Mouse (Mus musculus) gastrocnemius, postnatal 25 days (tissue): Measurements from ENCODE around the gene Cacnb4. TPM values are rescaled to one million over a fixed set of nuclear protein-coding genes. Genes with fewer than 3 reads are reported as not detected.

ENCODE experiments used
- DNase-seq: peaks from one replicate; pipeline ENCODE4 v3.0.0; 2022
- total RNA-seq, 2 experiments: library from RNA; stranded (reverse); gene quantifications; 1 replicate in 1 of 2; 2 replicates in 1 of 2; pipeline ENCODE4 v1.2.3; 2021

Gene Cacnb4
- total RNA-seq, 2 experiments from 2014 or later, result 0.15 to 0.19 TPM

DNA sequence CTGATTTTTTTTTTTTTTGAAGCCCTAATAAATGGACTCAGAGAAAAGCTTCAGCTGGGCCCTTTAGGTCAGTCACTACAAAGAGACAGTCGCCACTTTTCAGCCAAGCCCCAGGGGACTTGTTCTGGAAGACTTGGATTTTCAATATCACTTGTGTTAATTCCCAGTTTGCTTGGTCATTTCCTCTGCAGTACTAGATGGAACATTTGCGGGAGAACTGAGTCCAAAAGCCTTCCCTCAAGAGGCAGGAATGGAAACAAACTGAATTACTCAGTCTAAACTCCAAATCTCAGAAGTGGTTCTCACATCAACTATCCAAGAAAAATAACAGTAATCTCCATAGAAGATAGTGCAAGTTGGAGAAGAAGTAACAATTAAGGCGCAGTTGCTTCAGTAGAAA, 109.2 kb downstream of the Cacnb4 start:
- no peak for DNase-seq

DNA sequence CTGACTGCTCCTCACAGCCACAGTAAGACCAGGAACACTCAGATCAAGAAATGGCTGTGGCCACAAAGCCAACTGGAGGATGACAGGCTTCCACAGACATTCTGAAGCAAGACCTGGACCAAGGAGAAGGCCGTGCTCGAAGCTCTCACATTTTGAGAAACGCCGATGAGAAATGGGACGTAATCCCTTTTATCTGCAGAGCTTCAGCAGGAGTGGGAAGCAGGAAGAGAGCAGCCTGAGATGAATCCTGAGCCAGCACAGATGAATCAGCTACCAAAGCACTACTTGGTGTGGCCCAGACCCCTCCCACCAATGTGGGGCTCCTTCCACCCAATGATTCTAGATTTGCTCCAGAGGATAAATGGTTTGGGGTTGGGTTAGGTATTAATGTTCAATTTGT, 113.4 kb downstream of the Cacnb4 start:
- no peak for DNase-seq

DNA sequence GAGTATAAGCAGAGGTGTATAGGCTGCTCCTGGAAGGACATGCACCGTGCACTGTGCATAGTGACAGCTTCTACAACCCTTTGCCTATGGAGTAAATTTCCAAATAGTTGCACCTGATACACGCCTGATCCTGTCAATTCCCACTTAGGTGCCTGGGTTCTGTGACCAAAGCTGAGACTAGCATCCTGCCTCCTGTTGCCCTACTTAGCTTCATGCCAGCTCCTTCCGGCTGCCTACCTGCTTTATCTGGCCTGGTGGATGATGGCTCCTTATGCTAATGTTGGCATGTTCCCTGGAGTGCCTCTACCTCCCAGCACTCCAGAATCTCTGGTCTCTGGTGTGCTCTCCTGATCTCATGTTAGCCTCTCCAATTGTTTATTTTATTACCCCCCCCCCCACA, 114.3 kb downstream of the Cacnb4 start:
- DNase-seq, result no peak

DNA sequence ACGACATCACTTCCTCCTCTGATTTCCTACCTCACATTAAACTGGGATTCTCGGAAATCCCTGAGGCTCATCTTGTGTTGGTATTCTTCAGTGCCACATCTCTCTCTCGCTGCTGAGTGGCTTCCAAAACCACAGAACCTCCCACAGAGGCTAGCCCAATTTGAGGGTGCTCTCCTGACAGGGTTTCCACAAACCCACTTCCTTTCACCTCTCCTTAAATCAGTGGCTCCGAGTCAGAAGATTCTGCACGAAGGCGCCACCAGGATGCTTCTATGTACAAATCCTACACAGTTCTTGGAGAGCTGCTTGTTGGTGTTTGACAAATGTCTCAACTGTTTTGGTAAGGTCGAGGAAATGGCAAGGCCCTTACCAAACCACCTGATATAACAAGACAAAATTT, 115.5 kb downstream of the Cacnb4 start:
- no peak for DNase-seq

DNA sequence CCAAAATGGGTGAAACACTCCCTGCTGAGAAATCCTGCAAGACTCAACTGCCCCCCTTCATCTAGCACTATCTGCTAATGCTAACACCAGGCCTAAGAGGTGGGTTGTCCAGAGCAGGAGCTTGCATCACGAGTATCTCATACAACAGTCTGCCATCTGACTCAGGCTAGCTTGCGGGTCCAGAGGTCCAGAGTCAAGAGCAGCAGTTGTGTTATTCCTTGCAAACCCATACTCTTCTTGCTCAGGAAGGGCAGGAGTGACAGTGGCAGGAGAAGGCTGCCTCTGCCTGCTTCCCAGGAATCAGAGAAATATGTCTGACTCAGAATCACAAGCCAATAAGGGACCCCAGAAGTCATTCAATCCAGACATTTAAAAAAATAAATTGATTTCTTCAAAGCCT, 116.4 kb downstream of the Cacnb4 start:
- no peak for DNase-seq

GRCm38 (mm10) chr2:52558411-52558810, 118.2 kb downstream of the Cacnb4 start:
- DNase-seq, result peak; percentile 19

DNA sequence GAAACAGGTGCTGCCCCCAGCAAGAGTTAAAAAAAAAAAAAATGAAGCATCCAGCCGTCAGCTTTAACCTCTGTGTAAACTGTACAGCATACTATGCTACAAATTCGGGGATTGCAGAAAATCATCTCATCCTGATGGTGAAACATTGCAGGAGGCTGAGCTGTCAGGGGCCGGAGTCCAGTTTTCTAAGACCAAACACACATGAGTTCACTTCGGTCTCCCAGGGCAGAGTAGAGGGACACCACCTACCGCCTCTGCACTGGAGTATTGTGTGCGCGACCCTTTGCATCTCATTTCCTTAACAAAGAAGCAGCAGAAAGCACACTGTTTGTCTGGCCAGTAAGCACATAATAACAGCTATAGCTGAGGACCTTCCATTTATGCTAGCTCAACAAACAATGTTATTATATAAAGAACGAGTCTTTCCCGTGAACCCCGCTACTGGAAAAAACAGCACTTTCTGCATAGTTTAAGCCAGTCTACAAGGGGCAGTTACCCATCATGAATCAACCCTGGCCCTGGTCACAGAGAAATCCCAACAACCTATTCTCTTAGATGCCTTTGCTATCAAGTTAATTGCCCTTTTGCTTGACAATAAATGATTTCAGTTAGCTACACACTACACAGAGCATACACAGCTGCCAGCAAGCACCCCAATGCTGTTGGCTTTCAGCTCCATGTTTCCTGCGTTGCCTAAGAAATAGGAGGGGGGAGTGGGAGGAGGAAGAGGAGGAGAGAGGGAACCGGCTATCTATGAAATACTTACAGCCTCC, 118.9 kb downstream of the Cacnb4 start:
- DNase-seq, result no peak

DNA sequence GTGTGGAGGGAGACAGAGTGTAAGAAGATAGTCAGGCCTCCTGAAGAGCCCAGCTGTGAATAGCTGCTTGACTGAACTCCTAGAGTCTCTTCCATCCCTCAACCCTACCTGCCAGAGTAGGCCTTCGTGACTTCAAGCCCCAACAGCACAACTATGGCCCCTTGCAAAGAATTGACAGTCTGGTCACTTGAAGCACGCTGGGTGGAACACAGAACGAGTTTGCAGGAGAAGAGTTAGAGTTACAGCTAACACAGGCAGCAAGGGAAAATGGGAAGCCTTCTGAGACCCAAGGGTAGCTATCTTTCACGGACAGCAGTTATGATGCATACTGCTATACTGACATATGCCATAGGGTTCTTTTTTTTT, 119.7 kb downstream of the Cacnb4 start:
- no peak for DNase-seq

- no peak for DNase-seq
These were observed 120.2 kb downstream of the Cacnb4 start for GRCm38 (mm10) chr2:52556298-52556960.

- no peak for DNase-seq
These were observed 128.2 kb downstream of the Cacnb4 start for GRCm38 (mm10) chr2:52548401-52548800.

DNA sequence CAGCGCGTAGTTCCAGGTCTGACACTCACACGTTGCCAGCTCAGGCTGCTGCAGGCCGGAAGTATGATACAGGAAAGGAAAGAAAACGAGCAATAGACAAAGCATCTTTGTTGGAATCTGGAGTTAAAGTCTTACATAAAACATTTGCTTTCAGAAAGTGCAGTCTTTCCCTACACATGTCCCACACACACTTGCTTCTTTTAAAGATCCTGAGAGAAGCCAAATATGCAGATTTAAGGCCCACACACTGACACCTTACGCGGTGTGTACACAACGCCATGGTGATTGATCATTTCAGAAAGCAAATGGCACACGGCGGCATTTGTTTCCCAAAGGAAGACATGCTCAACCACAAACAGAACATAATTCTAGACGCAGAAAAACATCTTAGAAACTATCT, 129.3 kb downstream of the Cacnb4 start:
- DNase-seq, result no peak

GRCm38 (mm10) chr2:52544527-52544926, 132.1 kb downstream of the Cacnb4 start:
- DNase-seq, result no peak

- no peak for DNase-seq
These were observed 135.6 kb downstream of the Cacnb4 start for GRCm38 (mm10) chr2:52541068-52541467.

GRCm38 (mm10) chr2:52539318-52539717, 137.3 kb downstream of the Cacnb4 start:
- DNase-seq, result no peak

- DNase-seq, result peak; percentile 30
These were observed 139.0 kb downstream of the Cacnb4 start for GRCm38 (mm10) chr2:52537645-52538044.

DNA sequence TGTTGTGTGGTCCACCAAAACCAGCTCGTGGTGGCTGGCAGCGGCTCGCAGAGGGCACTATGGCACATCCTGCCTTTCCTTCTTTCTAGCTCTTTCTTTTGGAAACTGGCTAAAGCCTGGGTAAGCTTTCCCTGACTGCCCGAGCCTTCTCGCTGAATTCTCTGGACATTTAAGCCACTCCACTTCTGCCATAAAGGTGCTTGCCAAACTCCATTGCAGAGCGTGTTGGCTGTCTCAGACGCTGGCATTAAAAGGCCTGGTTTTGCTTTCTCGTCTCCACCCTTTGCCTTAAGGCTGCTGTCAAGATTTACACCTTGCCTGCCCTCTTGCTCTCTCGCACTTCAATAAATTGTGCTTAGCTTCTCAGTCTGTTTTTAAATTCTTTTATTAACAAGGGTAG, 139.5 kb downstream of the Cacnb4 start:
- peak; percentile 45 for DNase-seq

DNA sequence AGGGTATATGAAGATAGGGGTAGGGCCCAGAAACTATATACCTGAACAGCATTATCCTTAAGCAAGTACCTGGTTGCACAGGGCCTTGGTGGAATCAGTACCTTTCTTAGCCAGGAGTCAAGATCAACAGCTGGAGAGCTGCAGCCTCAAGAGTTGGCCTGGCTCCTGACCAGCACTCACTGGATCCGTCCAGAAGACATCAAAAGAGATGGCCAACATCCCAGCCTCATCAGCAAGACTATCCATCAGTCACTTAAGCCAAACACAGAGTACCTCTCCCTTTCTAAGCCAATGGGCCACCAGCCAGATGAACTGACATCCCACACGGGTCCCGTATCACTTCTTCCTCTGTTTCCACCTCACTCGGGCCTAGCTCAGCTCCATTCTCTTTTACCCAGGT, 140.1 kb downstream of the Cacnb4 start:
- peak; percentile 78 for DNase-seq

GRCm38 (mm10) chr2:52533696-52534095, 142.9 kb downstream of the Cacnb4 start:
- no peak for DNase-seq

DNA sequence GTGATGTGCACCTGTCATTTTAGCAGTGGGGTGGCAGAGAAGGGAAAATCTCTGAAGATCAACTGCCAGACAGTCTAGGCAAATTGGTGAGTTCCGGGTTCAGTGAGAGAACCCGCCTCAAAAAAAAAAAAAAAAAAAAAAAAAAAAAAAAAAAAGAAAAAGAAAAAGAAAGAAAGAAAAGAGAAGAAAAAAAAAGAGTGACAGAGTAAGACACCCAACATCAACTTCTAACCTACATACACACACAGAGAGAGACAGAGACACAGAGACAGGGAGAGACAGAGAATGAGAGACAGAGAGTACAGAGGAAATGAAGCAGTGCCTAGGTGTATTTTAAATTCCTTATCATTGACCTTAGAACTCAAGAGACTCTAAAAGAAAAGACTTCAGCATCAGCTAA, 146.1 kb downstream of the Cacnb4 start:
- no peak for DNase-seq

- DNase-seq, result no peak
These were observed 147.4 kb downstream of the Cacnb4 start for GRCm38 (mm10) chr2:52529245-52529644.

DNA sequence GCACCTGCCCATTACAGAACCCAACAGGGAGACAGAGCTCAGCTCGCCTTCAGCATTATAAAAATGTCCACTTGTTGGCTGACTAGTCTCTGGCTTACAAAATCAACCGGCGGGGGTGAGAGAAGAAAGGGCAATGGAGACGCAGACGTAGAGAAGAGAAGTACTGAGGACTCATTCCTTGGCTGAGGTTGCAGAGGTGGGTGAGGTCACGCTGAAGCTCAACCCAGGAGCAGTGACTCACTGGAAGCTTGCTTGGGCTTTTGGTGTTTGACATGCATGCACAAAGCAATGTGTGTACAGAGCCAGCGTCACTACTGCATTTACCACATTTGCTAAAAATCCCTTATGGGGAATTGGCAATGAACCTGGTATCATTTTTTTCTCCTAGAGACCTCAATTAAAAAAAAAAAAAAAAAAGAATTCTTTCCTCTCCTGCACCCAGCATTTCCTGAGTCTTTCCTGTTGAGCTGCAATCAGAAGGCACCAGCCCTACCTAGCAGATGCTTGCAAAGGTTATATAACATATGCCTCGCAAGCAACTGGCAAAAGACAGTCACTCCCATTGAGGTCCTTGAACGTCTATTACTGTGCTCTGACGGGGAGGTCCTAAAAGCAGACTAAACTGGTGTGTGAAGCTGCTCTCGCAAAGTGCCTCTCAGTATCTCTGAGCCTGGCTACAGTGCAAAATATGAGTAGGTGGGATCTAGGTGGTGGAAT, 150.6 kb downstream of the Cacnb4 start:
- DNase-seq, result no peak

- DNase-seq, result no peak
These were observed 153.4 kb downstream of the Cacnb4 start for GRCm38 (mm10) chr2:52523056-52523715.

DNA sequence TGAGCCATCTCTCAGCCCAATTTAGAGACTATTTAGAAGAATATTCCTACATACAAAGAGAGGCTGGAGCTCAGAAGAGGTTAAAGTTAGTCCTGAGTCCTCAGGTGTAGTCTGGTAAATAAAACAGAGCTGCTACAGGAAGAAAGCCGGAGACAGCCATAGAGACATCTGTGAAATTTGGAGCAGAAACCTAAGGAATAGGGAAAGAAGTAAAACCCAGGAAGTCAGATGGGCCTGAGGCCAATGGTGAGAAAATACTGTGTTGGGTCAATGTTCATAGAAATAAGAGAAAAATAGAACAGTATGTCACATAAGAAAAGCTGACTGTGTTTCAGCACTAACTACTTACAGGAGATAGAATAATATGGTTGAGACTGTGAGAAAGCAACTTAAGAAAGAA, 155.6 kb downstream of the Cacnb4 start:
- no peak for DNase-seq
